Mouse (Mus musculus) myocyte (in vitro differentiated cells): ENCODE measurements around the gene Dnah6.

ENCODE experiments used
- POLR2A ChIP-seq: IDR thresholded peaks from one replicate; pipeline ENCODE4 v1.6.1; 2011; ENCODE audit warnings: low read depth, mild to moderate bottlenecking, control low read depth, moderate library complexity; ENCODE audit not compliant: insufficient read length
- POLR2AphosphoS2 ChIP-seq: IDR thresholded peaks from one replicate; pipeline ENCODE4 v1.6.1; 2011; ENCODE audit warnings: low read depth, control low read depth; ENCODE audit not compliant: insufficient read length
- TCF3 ChIP-seq: IDR thresholded peaks from one replicate; pipeline ENCODE4 v1.6.1; 2011; ENCODE audit warnings: low read depth, control low read depth; ENCODE audit not compliant: insufficient read length
- USF1 ChIP-seq: IDR thresholded peaks from one replicate; pipeline ENCODE4 v1.6.1; 2011; ENCODE audit warnings: low read depth, mild to moderate bottlenecking, control low read depth, moderate library complexity

GRCm38 (mm10) chr6:72989028-72989736 is 232.3 kb downstream of the Dnah6 start:
- TF ChIP-seq POLR2AphosphoS2 (no peak), TCF3 (peak; percentile 81), USF1 (no peak), POLR2A (no peak)
